Comparison of ENCODE assay signal across 23 mouse cellular contexts in genomic region chr1:157645682-157646421, GRCm38 (mm10).
DNase-seq lines count a peak whose midpoint lies in the region; ATAC-seq and TF ChIP-seq lines count a peak whose summit lies in the region.
"Had no signal": no experiment of that assay in that cellular context is flagged by ENCODE, and none has a peak within 500 bp of the region (broad histone marks: within the 10 kb centered on the region; RNA-seq: fewer than 3 reads in every experiment).

No protein-coding gene starts in this region.

- TF ChIP-seq CTCF in liver, adult 2 months (IDR thresholded peaks at IDR 0.05; ENCODE audit: low read depth, low read length), result no peak

- 39% methylated on average over 8 of the region's 8 CpGs for WGBS in liver, adult 2 months
- WGBS in liver, embryonic 12.5 days (ENCODE audit: insufficient replicate concordance), result 67% methylated on average over 8 of the region's 8 CpGs

- no peaks in the 10 kb centered on the region for H3K79me2 ChIP-seq in liver, adult 2 months (ENCODE audit: control insufficient read depth, insufficient read depth, low read length)

- H3K9me3 ChIP-seq in liver, embryonic 12.5 days (replicated peaks), result no peaks in the 10 kb centered on the region
- H3K9me3 ChIP-seq: embryonic facial prominence, embryonic 15.5 days; forebrain, embryonic 10.5 days; heart, embryonic 10.5 days; hindbrain, embryonic 12.5 days had no signal

- H3K4me1 ChIP-seq in liver, adult 2 months (ENCODE audit: control insufficient read depth, insufficient read depth, low read length), result no peaks in the 10 kb centered on the region
- H3K4me1 ChIP-seq in liver, embryonic 12.5 days, result no peaks in the 10 kb centered on the region
- H3K4me1 ChIP-seq: embryonic facial prominence, embryonic 15.5 days; forebrain, embryonic 10.5 days; heart, embryonic 10.5 days had no signal

- no peak overlapping the region for H3K4me2 ChIP-seq in liver, embryonic 12.5 days
- H3K4me2 ChIP-seq: embryonic facial prominence, embryonic 15.5 days; hindbrain, embryonic 12.5 days had no signal

- peak; percentile 5 for DNase-seq in liver, adult 2 months (ENCODE audit: extremely low read depth, low read depth, low spot score)
- peak; percentile 56 for DNase-seq in 3T3-L1 (ENCODE audit: low read depth, low spot score)
- peak; percentile 23 for DNase-seq in NIH3T3 (ENCODE audit: low read depth)
- peak; percentile 26 for DNase-seq in mesoderm, embryonic 11.5 days (ENCODE audit: low read depth, low spot score)
- no peak for DNase-seq in layer of hippocampus, adult 18-20 months (ENCODE audit: low spot score in 2 of 2)
- DNase-seq in heart, adult 9 months (ENCODE audit: low spot score in 2 of 2), result no peak
- DNase-seq: adrenal gland, postnatal 14 days; cerebellum, adult 11-12 months; cerebellum, adult 9-10 months; cerebellum, postnatal 25 days; gastrocnemius, adult 2 months; gastrocnemius, postnatal 36 days; heart, postnatal 10 days; heart, postnatal 4 days had no signal

- ATAC-seq in liver, embryonic 12.5 days, result no peak
- ATAC-seq: forebrain, embryonic 14.5 days; hindbrain, embryonic 16.5 days; inflammation-experienced regulatory T-cells, adult 6 months had no signal

- no peak overlapping the region for H3K9ac ChIP-seq in liver, adult 2 months (ENCODE audit: low read depth, low read length)
- H3K9ac ChIP-seq in liver, embryonic 12.5 days, result no peak overlapping the region
- H3K9ac ChIP-seq: embryonic facial prominence, embryonic 15.5 days; hindbrain, embryonic 12.5 days had no signal

- H3K36me3 ChIP-seq in liver, adult 2 months (ENCODE audit: control insufficient read depth, insufficient read depth, low read length), result no peaks in the 10 kb centered on the region
- H3K36me3 ChIP-seq in liver, embryonic 12.5 days, result no peaks in the 10 kb centered on the region
- H3K36me3 ChIP-seq: embryonic facial prominence, embryonic 15.5 days; forebrain, embryonic 10.5 days; heart, embryonic 10.5 days; hindbrain, embryonic 12.5 days had no signal

- no peak for TF ChIP-seq POLR2A in liver, adult 2 months (IDR thresholded peaks at IDR 0.05; ENCODE audit: extremely low read depth, insufficient read depth, low read length)

- no peak overlapping the region for H3K27ac ChIP-seq in liver, adult 2 months (replicated peaks; ENCODE audit: insufficient read depth, low read depth, low read length)
- H3K27ac ChIP-seq in liver, embryonic 12.5 days, result no peak overlapping the region
- H3K27ac ChIP-seq: embryonic facial prominence, embryonic 15.5 days; forebrain, embryonic 10.5 days; gastrocnemius, adult 2 months; heart, embryonic 10.5 days; hindbrain, embryonic 12.5 days had no signal

- H3K4me3 ChIP-seq in liver, adult 2 months (ENCODE audit: insufficient read depth, low read depth, low read length), result no peak overlapping the region
- no peak overlapping the region for H3K4me3 ChIP-seq in liver, embryonic 12.5 days
- H3K4me3 ChIP-seq: embryonic facial prominence, embryonic 15.5 days; erythroblast, embryonic 14.5 days; forebrain, embryonic 10.5 days; gastrocnemius, adult 2 months; heart, embryonic 10.5 days; hindbrain, embryonic 12.5 days had no signal

- no peaks in the 10 kb centered on the region for H3K27me3 ChIP-seq in liver, adult 2 months (ENCODE audit: control insufficient read depth, insufficient read depth, low read length)
- H3K27me3 ChIP-seq in liver, embryonic 12.5 days (replicated peaks), result no peaks in the 10 kb centered on the region
- H3K27me3 ChIP-seq: embryonic facial prominence, embryonic 15.5 days; hindbrain, embryonic 12.5 days had no signal

Comparison
In these comparisons a context has a peak if more than half of its experiments do, and no peak if none do; other contexts are left out.
1. DNase-seq: peak in liver, adult 2 months (single experiment), 3T3-L1 (single experiment), NIH3T3 (single experiment) and mesoderm, embryonic 11.5 days (single experiment); none in layer of hippocampus, adult 18-20 months (0 of 2) and heart, adult 9 months (0 of 2).